Mouse (Mus musculus) heart, adult 8-10 months (tissue): Measurements from ENCODE around the gene Draxin. TPM values are rescaled to one million over a fixed set of nuclear protein-coding genes. Genes with fewer than 3 reads are reported as not detected.
A peak's percentile ranks its signal among the peaks of the same experiment; 100 is the strongest.
"Not testable (repeated sequence)": the region's sequence is repeated elsewhere in the genome, so short reads cannot be mapped to it uniquely, and the experiment has no call there.

Experiments used
- DNase-seq: peaks from one replicate; pipeline ENCODE4 v3.0.0; 2022; ENCODE audit warnings: low spot score
- total RNA-seq, 4 experiments: library from RNA; stranded (reverse); gene quantifications; 2 replicates each; pipeline ENCODE4 v1.2.4; 2022

Gene Draxin
- total RNA-seq, 4 experiments from 2014 or later: 0.06 to 0.20 (median 0.07) TPM

- peak; percentile 84 for DNase-seq
Observed at GRCm38 (mm10) chr4:148151267-148152168, 21.0 kb upstream of the Draxin start, which contains the start of gene Fbxo6. Gene Fbxo6, minus strand, starts transcription at chr4:148152140.

GRCm38 (mm10) chr4:148150953-148151266, 20.4 kb upstream of the Draxin start:
- no peak for DNase-seq

GRCm38 (mm10) chr4:148150242-148150641, 19.7 kb upstream of the Draxin start:
- DNase-seq: no peak

GRCm38 (mm10) chr4:148149540-148149939, 19.0 kb upstream of the Draxin start:
- DNase-seq: no peak

GRCm38 (mm10) chr4:148147714-148148113, 17.2 kb upstream of the Draxin start:
- DNase-seq: no peak

GRCm38 (mm10) chr4:148143721-148144120, 13.2 kb upstream of the Draxin start:
- DNase-seq: no peak

GRCm38 (mm10) chr4:148140098-148141011, 9.9 kb upstream of the Draxin start:
- peak; percentile 92 for DNase-seq

GRCm38 (mm10) chr4:148139767-148140097, 9.2 kb upstream of the Draxin start:
- no peak for DNase-seq

- no peak for DNase-seq
Observed at GRCm38 (mm10) chr4:148137503-148137902, 7.0 kb upstream of the Draxin start.

- no peak for DNase-seq
Observed at GRCm38 (mm10) chr4:148134988-148135387, 4.5 kb upstream of the Draxin start.

- DNase-seq: no peak
Observed at GRCm38 (mm10) chr4:148131497-148132081, 1.1 kb upstream of the Draxin start.

GRCm38 (mm10) chr4:148130133-148130532, 365 bp downstream of the Draxin start, which contains the start of gene Mad2l2:
Gene Mad2l2, plus strand, starts transcription at chr4:148130384.
- no peak for DNase-seq

GRCm38 (mm10) chr4:148128672-148129071, 1.8 kb downstream of the Draxin start:
- DNase-seq: no peak

- no peak for DNase-seq
Observed at GRCm38 (mm10) chr4:148128241-148128640, 2.3 kb downstream of the Draxin start.

- no peak for DNase-seq
Observed at GRCm38 (mm10) chr4:148122694-148123066, 7.8 kb downstream of the Draxin start.

GRCm38 (mm10) chr4:148121982-148122693, 8.4 kb downstream of the Draxin start:
- no peak for DNase-seq

- no peak for DNase-seq
Observed at GRCm38 (mm10) chr4:148121362-148121761, 9.1 kb downstream of the Draxin start.

GRCm38 (mm10) chr4:148120555-148120954, 9.9 kb downstream of the Draxin start:
- no peak for DNase-seq

- DNase-seq: not testable (repeated sequence)
Observed at GRCm38 (mm10) chr4:148119578-148119977, 10.9 kb downstream of the Draxin start.

- DNase-seq: no peak
Observed at GRCm38 (mm10) chr4:148117392-148117791, 13.1 kb downstream of the Draxin start.

GRCm38 (mm10) chr4:148116657-148117056, 13.8 kb downstream of the Draxin start:
- DNase-seq: no peak
